Mouse (Mus musculus) kidney, adult 2 months (tissue): ENCODE results near the gene Lgals7.

Source experiments
- CTCF ChIP-seq: fragments of 200-500 bp; conservative IDR thresholded peaks from 2 replicates; pipeline ENCODE4 v1.5.1; 2011; ENCODE audit warnings: low read depth, mild to moderate bottlenecking, control low read depth, low read length, moderate library complexity, mixed read lengths; ENCODE audit not compliant: insufficient read depth, insufficient read length
- POLR2A ChIP-seq: fragments of 200-500 bp; IDR thresholded peaks from one replicate; pipeline ENCODE4 v1.6.1; 2011; ENCODE audit warnings: low read depth, low read length, control low read depth

DNA sequence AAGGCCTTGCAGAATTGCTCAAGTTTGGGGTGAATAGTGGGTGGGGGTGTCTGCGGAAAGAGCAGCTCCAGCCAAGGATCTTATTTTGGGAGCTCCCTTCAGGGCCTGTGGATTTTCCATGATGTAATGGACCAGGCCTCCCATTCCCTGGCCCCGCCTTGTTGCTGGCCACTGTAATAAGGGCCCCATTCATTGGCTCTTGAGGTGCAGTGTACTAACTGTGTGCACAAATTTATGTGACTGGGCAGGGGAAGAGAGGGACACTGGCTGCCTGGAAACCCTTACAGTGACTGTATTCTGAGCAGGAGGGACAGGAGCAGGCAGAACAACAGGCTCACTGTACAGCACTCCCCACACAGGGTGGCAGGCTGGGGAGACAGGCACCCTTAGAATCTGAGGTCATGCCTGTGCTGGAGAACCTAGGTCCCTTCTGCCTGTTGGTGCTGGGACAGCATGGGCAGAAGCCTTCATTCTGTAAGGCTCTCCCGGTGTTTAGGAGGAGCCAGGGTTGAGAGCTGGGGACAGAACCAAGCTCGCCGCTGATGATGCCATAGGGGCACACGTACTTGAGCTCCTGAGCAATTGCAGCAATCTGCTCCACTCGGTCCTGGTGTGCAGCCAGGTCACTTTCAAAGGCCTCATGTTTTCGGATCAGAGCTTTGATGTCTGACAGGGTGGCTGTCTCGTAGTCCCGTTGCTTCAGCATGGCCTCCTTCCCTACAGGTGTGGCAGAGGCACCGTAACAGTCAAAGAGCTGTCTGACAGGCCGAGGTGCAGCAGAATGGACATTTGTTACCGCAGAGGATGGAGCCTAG lies 37.9 kb downstream of the Lgals7 start:
- no peak for TF ChIP-seq CTCF
- TF ChIP-seq POLR2A, result no peak
